Mouse (Mus musculus): ENCODE measurements at regions not wholly inside any gene's neighbourhood (a gene's known extent, or its start where the extent isn't known, plus 50 kb on each side); places are given as distances from the start of the nearest gene placed in this dataset.

DNA sequence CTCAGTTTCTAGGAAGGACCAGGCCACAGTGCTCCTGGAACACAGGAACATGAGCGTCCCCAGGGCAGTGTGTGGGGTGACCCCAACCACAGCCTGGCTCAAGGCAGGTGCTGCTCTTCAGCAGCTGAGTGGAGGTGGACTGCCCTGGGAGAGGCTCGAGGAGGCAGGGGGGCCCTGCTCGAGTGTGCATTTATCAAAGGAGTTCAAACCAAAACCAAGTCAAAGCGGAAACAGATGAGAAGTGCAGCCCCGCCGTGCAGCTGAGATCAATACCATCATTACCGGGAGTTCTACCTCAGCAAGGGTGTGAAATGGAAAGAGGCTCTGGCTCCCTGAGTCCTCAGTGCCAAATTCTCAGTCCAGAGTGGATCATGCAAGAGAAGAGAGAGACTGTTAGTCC lies 81.4 kb upstream of the Parp11 start:
- no peak for DNase-seq (ENCODE audit: low spot score)
- H3K27ac ChIP-seq (replicated peaks) = peak overlapping the region; percentile 71
- no peak overlapping the region for H3K4me3 ChIP-seq
- no peaks in the 10 kb centered on the region for H3K36me3 ChIP-seq (replicated peaks)
- peaks cover 41% of the 10 kb centered on the region for H3K27me3 ChIP-seq (replicated peaks; ENCODE audit: low read depth, poor library complexity, severe bottlenecking)
- 48% methylated on average over 7 of the region's 7 CpGs for WGBS
- H3K9me3 ChIP-seq = no peaks in the 10 kb centered on the region
- peaks cover 46% of the 10 kb centered on the region for H3K4me1 ChIP-seq

DNA sequence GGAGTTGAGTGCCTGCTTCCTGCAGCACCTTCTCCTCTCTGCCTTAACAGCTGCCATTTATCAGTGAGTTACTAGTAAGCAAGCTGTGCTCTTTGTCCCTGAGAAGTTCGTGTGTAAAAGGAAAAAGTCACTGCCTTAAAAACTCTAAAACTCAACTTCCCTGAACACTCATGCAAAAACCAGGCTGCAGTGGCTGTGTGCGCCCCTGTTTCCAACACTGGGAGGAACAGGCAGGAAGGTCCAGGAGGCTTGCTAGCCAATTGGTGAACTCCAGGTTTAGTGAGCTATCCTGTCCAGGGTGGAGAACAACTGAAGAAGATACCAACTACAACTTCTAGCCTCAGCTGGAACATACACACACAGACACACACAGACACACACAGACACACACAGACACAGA lies 81.0 kb upstream of the Parp11 start:
- H3K4me3 ChIP-seq = no peak overlapping the region
- WGBS = 69% methylated on average over 2 of the region's 2 CpGs
- DNase-seq (ENCODE audit: low spot score) = no peak
- no peaks in the 10 kb centered on the region for H3K36me3 ChIP-seq (replicated peaks)
- H3K4me1 ChIP-seq = peaks cover 46% of the 10 kb centered on the region
- H3K9me3 ChIP-seq = no peaks in the 10 kb centered on the region
- peak overlapping the region; percentile 71; the same call in 1 of the 2 replicates for H3K27ac ChIP-seq (replicated peaks)
- peaks cover 39% of the 10 kb centered on the region for H3K27me3 ChIP-seq (replicated peaks; ENCODE audit: low read depth, poor library complexity, severe bottlenecking)

DNA sequence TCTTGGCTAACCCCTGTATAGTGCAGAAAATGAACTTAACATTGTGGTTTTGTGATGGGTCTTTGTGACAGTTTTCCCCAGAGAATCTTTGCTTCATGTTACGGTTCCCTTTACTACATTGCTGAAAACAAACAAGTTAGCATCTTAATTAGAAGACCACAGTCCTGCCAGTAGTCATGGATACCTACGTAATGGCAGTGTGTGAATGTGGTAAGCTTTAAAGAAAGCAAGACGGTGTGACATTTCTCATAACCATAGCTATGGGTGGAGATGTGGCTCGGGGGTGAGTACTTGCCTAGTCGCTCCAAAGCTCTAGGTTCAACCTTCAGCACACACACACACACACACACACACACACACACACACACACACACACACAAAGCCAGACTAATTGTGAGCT lies 73.6 kb upstream of the Parp11 start:
- 92% methylated on average over 5 of the region's 5 CpGs for WGBS
- H3K27me3 ChIP-seq (replicated peaks; ENCODE audit: low read depth, poor library complexity, severe bottlenecking) = no peaks in the 10 kb centered on the region
- H3K27ac ChIP-seq (replicated peaks) = no peak overlapping the region
- DNase-seq (ENCODE audit: low spot score) = no peak
- H3K36me3 ChIP-seq (replicated peaks) = no peaks in the 10 kb centered on the region
- peaks cover 40% of the 10 kb centered on the region for H3K4me1 ChIP-seq
- no peaks in the 10 kb centered on the region for H3K9me3 ChIP-seq
- no peak overlapping the region for H3K4me3 ChIP-seq

DNA sequence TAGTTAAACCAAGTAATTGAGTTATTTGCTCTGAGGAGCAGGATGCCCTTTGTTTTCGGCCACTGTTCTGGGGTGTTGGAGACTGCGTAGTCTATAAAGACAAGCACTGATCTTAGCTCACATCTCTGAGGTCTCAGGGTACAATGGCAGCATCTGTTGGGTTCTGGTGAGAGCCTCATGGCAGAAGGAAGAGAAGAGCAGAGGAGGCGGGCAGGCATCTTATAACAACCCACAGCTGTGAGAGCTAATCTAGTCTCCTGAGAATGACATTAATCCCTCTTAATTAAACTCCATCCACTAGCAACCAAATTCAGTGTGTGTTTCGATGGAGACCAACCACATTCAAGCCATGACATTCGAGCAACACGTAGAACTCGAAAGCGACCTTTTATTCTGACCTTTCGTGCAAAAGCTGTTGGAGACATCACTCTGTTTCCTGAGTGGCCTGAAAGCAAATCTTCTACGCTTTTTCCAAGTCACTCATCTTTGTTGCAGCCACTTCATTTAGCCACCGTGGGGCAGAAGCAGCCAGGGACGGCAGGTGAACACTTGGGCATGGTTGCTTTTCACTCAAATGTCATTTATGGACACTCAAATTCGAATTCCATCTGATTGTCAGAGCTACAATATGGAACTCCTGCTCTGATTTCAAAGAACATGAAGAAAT lies 72.7 kb upstream of the Parp11 start:
- WGBS = 70% methylated on average over 13 of the region's 13 CpGs
- DNase-seq (ENCODE audit: low spot score) = no peak
- Histone ChIP-seq H3K27ac (replicated peaks) (peak overlapping the region; percentile 48), H3K36me3 (replicated peaks) (no peaks in the 10 kb centered on the region), H3K27me3 (replicated peaks; ENCODE audit: low read depth, poor library complexity, severe bottlenecking) (no peaks in the 10 kb centered on the region), H3K4me1 (peaks cover 44% of the 10 kb centered on the region), H3K9me3 (no peaks in the 10 kb centered on the region), H3K4me3 (no peak overlapping the region)

DNA sequence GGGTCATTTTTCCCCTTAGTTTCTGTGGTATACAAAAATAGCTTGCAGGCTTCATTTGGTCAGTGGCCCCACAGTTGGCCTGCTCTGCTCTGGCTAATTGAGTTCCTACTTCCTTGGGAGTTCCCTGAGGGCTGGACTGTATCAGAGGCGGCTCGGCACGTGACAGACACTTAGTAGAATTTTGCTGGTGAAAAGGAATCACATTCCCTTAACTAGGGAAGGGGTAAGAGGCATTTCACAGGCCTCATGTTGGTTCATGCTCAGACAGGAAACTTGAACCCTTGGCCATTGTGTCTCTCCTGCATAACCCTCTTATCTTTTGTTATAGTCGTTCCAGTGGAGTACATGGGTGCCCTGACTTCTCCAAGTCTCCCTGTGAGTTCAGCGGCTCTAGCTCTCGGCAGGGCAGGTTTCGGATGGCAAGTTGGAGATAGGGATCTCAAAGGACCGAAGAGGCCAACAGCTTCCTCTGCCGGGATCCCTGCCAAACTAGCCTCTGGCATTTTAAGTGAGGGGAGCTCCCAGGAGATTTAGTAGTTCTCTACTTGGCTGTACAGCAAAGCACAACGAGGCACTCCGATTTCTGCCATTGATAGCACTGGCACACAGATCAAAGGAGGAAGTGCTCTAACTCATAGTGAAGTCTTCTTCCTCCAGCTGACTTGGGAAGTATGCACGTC lies 72.0 kb upstream of the Parp11 start:
- 52% methylated on average over 12 of the region's 12 CpGs for WGBS
- Histone ChIP-seq H3K27me3 (replicated peaks; ENCODE audit: low read depth, poor library complexity, severe bottlenecking) (no peaks in the 10 kb centered on the region), H3K36me3 (replicated peaks) (no peaks in the 10 kb centered on the region), H3K4me3 (no peak overlapping the region), H3K9me3 (no peaks in the 10 kb centered on the region), H3K27ac (replicated peaks) (no peak overlapping the region; the same call in 1 of the 2 replicates), H3K4me1 (peaks cover 44% of the 10 kb centered on the region)
- no peak for DNase-seq (ENCODE audit: low spot score)

DNA sequence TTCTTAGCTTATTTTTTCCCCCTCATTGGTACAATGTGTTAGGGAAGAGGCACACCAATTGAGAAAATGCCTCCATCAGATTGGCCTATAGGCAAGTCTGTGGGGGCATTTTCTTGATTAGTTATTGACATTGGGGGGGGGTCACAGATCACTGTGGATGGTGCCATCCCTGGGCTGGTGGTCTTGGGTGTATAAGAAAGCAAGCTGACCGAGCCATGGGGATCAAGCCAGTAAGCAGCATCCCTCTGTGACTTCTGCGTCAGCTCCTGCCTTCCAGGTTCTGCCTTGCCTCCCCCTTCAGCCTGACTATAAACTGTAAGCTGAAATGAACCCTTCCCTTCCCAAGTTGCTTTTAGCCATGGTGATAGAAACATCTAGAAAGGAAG lies 71.5 kb upstream of the Parp11 start:
- no peaks in the 10 kb centered on the region for H3K36me3 ChIP-seq (replicated peaks)
- H3K27ac ChIP-seq (replicated peaks) = 0 out of 2 replicates have a peak overlapping the region, but pooled peaks have one; percentile 27
- H3K27me3 ChIP-seq (replicated peaks; ENCODE audit: low read depth, poor library complexity, severe bottlenecking) = no peaks in the 10 kb centered on the region
- 84% methylated on average over 2 of the region's 2 CpGs for WGBS
- DNase-seq (ENCODE audit: low spot score) = no peak
- H3K4me1 ChIP-seq = peaks cover 44% of the 10 kb centered on the region
- no peak overlapping the region for H3K4me3 ChIP-seq
- no peaks in the 10 kb centered on the region for H3K9me3 ChIP-seq

DNA sequence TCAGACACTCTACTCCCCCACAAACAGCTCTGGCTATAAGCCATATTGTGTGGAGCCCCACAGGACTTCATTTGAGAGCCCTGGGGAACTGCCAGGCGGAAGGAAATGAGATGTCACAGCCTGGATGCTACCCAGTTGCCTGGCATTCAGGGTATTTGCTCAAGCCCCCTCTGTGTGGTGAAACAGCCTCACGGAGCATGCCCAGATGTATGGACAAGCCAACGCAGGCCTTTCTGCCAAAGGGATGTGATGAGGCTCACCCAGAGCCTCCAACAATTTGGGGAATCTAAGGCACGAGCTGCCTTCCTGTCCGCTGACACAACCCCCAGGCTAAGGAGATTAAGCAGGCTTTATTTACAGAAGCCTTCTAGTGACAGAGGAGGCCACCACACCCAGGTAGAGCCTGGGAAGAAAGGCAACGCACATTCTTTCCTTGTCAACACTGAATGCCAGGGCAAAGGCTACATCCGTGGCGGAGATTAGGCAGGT lies 70.9 kb upstream of the Parp11 start:
- Histone ChIP-seq H3K4me1 (peaks cover 44% of the 10 kb centered on the region), H3K27ac (replicated peaks) (peak overlapping the region; percentile 27)
- 54% methylated on average over 8 of the region's 8 CpGs for WGBS

DNA sequence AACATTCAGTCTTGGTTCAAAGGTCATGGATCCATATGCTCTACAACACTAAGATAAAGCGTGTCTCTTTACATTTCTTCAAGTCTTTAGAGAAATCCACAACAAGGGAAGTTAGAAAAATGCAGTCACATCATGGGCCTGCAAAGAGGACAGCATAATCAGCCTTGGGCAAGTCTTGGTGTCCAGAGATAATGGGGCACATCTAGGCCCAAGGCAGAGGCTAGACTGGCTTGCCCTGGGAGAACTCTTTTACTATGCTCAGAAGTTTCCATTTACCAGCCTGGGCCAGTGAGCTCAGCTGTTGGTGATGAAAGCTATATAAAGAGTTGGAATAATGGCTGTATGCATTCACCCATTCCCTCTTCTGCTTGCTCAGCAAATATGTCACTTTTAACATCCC lies 67.9 kb upstream of the Parp11 start:
- 91% methylated on average over 1 of the region's 1 CpGs for WGBS
- Histone ChIP-seq H3K27ac (replicated peaks) (no peak overlapping the region), H3K36me3 (replicated peaks) (no peaks in the 10 kb centered on the region), H3K4me1 (peaks cover 36% of the 10 kb centered on the region), H3K4me3 (no peak overlapping the region), H3K27me3 (replicated peaks; ENCODE audit: low read depth, poor library complexity, severe bottlenecking) (no peaks in the 10 kb centered on the region), H3K9me3 (no peaks in the 10 kb centered on the region)
- DNase-seq (ENCODE audit: low spot score) = no peak

More for the DNA sequence above, 70.9 kb upstream of the Parp11 start:
- Histone ChIP-seq H3K27me3 (replicated peaks; ENCODE audit: low read depth, poor library complexity, severe bottlenecking) (no peaks in the 10 kb centered on the region), H3K9me3 (no peaks in the 10 kb centered on the region), H3K4me3 (no peak overlapping the region), H3K36me3 (replicated peaks) (no peaks in the 10 kb centered on the region)
- peak; percentile 45 for DNase-seq (ENCODE audit: low spot score)

DNA sequence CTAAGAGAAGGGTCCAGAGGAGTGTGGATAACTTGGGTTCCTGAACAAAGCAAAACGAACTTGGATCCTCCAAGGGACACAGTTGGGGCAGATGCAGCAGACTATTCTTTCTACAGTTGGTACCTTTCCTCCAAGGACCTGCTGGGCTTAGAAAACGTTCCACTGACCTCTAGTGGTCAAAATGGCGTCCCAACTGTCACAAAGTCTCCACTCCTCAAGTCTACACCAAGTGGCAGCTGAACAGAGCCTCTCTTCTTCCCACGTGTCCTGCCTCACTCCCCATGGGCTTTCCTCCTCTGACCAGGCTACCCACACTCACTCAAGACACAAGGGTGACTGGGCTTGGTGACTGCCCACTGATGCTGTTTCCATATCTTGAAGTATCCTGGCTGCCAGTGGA lies 67.1 kb upstream of the Parp11 start:
- no peak overlapping the region for H3K27ac ChIP-seq (replicated peaks)
- H3K4me3 ChIP-seq = no peak overlapping the region
- H3K4me1 ChIP-seq = peaks cover 28% of the 10 kb centered on the region
- no peaks in the 10 kb centered on the region for H3K27me3 ChIP-seq (replicated peaks; ENCODE audit: low read depth, poor library complexity, severe bottlenecking)
- no peaks in the 10 kb centered on the region for H3K36me3 ChIP-seq (replicated peaks)
- no peaks in the 10 kb centered on the region for H3K9me3 ChIP-seq
- WGBS = 11% methylated on average over 4 of the region's 4 CpGs
- peak; percentile 51 for DNase-seq (ENCODE audit: low spot score)

DNA sequence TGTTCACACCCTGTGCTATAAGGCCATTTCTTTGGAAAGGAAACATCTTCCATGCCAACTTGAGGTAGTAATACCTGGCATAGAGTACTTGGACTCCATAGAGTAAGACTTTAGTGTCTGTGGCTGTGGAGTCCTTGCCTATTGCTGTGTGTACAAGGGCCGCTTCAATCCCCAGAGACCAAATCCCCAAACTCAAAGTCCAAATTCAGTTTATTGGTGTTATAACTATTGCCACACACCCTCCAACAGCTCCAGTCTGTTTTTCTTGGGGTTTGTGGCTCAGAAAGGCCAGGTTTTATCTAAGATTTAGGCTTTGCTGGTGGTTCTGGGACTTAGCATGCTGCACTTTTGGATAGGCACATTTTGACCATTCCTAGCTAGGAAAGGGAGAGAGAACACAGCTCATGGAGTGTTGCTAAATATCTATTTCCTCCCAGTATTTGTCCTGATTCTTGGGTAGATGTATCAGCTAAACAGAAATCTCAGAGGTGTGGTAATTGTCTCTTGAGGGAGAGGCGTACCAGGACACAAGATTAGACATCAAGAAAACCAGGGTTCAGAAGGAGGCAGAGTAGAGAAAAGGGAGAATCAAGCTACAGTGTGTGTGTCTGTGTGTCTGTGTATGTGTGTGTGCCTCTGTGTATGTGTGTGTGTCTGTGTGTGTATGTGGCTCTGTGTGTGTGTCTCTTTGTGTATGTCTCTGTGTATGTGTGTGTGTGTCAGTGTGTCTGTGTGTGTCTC lies 65.3 kb upstream of the Parp11 start:
- no peak for DNase-seq (ENCODE audit: low spot score)
- WGBS = 88% methylated on average over 2 of the region's 2 CpGs
- H3K9me3 ChIP-seq = no peaks in the 10 kb centered on the region
- no peaks in the 10 kb centered on the region for H3K27me3 ChIP-seq (replicated peaks; ENCODE audit: low read depth, poor library complexity, severe bottlenecking)
- H3K4me1 ChIP-seq = peaks cover 10% of the 10 kb centered on the region
- no peak overlapping the region for H3K4me3 ChIP-seq
- no peaks in the 10 kb centered on the region for H3K36me3 ChIP-seq (replicated peaks)
- no peak overlapping the region for H3K27ac ChIP-seq (replicated peaks)

DNA sequence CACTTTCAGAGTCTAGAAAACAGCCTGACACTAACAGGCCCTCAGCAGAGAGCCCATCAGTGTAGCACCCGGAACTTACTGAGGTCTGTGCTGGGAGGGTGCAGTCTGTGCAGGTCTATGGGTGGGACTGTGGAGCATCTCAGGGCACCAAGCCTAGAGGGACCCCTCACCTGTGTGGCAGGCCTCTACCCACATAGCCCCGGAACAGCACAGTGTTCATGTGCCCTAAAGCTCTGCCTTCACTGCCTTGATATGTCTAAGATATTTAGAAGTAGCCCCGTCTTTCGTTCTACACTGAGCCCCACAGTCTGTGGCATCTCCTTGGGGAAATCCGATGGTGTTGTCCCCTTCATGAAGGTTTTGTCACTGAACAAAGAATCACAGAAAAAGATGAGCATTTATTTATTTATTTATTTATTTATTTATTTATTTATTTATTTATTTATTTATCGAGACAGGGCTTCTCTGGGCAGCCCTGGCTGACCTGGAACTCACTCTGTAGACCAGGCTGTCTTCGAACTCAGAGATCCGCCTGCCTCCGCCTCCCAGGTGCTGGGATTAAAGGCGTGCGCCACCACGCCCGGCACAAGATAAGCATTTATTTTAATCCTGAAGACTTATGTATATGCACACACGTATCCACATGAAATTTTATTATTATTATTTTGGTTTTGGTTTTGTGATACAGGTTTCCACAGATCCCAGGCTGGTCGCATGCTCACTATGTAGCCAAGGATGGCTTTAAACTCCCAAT lies 55.2 kb upstream of the Parp11 start:
- Histone ChIP-seq H3K9me3 (no peaks in the 10 kb centered on the region), H3K27me3 (replicated peaks; ENCODE audit: low read depth, poor library complexity, severe bottlenecking) (no peaks in the 10 kb centered on the region), H3K4me3 (no peak overlapping the region), H3K27ac (replicated peaks) (no peak overlapping the region), H3K4me1 (peaks cover 17% of the 10 kb centered on the region), H3K36me3 (replicated peaks) (no peaks in the 10 kb centered on the region)
- DNase-seq (ENCODE audit: low spot score) = no peak
- WGBS = 95% methylated on average over 15 of the region's 15 CpGs

Measured in embryonic facial prominence, embryonic 10.5 days (tissue).